Mouse (Mus musculus): ENCODE data around the gene AA467197. TPM values are rescaled to one million over a fixed set of nuclear protein-coding genes. Genes with fewer than 3 reads are reported as not detected.

AA467197 gene
- polyA plus RNA-seq, 1 experiment from 2014 or later, result 201 TPM

DNA sequence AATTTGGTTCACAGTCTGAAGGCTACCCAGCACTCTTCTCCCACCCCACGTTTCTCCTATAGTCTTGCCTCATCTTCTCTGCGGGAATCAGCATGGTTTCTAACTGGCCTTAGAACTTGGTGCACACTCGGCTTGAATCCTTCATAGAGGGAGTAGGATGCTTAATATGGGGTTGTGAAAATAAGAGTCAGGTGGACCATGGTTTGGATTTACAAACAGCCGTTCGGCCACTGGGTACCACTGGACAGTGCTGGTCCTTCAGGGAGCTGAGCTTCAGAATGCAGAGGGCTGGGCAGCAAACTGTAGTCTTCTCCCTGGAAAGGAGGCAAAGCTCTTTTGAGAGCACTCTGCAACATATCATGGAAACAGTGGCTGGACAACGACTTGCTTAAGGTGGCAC lies 19.0 kb upstream of the AA467197 start:
- Histone ChIP-seq H3K27ac (replicated peaks) (no peak overlapping the region), H3K4me3 (ENCODE audit: low read depth, low read length) (no peak overlapping the region), H3K9ac (ENCODE audit: low read length) (no peak overlapping the region), H3K4me1 (replicated peaks; ENCODE audit: control insufficient read depth, insufficient read depth) (no peaks in the 10 kb centered on the region), H3K9me3 (ENCODE audit: control insufficient read depth, low read length) (no peaks in the 10 kb centered on the region), H3K27me3 (ENCODE audit: control insufficient read depth, insufficient read depth, low read length) (no peaks in the 10 kb centered on the region), H3K4me2 (replicated peaks; ENCODE audit: low read depth) (no peak overlapping the region), H3K36me3 (ENCODE audit: control insufficient read depth, insufficient read depth, low read length) (no peaks in the 10 kb centered on the region)
- ATAC-seq (ENCODE audit: low FRiP score, low TSS enrichment), result no peak
- no peak for DNase-seq (ENCODE audit: low spot score)
- 81% methylated on average over 6 of the region's 6 CpGs for WGBS
- TF ChIP-seq EP300 (optimal IDR thresholded peaks at IDR 0.05), result no peak
- no peak for TF ChIP-seq CTCF (IDR thresholded peaks at IDR 0.05; ENCODE audit: low read depth)

DNA sequence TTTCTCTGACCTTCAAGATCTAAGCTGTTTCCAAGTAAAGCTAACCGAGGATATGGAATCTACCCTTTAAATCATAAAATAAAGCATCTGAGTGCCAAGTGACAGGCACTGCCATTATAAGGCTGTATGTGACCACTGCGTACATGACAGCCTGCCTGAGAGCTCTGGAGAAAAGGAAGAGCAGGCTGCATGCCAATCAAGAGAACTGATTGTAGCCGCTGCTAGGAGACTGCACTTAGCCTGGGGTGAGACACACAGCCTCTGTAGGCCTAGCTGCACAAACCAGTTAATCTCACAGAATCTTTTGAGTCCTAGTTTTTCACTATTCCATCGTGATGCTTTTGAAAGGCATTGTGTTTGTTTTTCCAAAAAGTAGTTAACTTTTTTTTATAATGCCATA lies 18.1 kb upstream of the AA467197 start:
- H3K9me3 ChIP-seq (ENCODE audit: control insufficient read depth, low read length), result no peaks in the 10 kb centered on the region
- H3K36me3 ChIP-seq (ENCODE audit: control insufficient read depth, insufficient read depth, low read length), result no peaks in the 10 kb centered on the region
- DNase-seq (ENCODE audit: low spot score) (no peak), ATAC-seq (ENCODE audit: low FRiP score, low TSS enrichment) (no peak)
- H3K4me3 ChIP-seq (ENCODE audit: low read depth, low read length), result no peak overlapping the region
- H3K4me1 ChIP-seq (replicated peaks; ENCODE audit: control insufficient read depth, insufficient read depth), result no peaks in the 10 kb centered on the region
- H3K9ac ChIP-seq (ENCODE audit: low read length), result no peak overlapping the region
- H3K27ac ChIP-seq (replicated peaks), result no peak overlapping the region
- no peak for TF ChIP-seq EP300 (optimal IDR thresholded peaks at IDR 0.05)
- no peak for TF ChIP-seq CTCF (IDR thresholded peaks at IDR 0.05; ENCODE audit: low read depth)
- WGBS, result 69% methylated on average over 4 of the region's 4 CpGs
- no peak overlapping the region for H3K4me2 ChIP-seq (replicated peaks; ENCODE audit: low read depth)
- H3K27me3 ChIP-seq (ENCODE audit: control insufficient read depth, insufficient read depth, low read length), result no peaks in the 10 kb centered on the region

DNA sequence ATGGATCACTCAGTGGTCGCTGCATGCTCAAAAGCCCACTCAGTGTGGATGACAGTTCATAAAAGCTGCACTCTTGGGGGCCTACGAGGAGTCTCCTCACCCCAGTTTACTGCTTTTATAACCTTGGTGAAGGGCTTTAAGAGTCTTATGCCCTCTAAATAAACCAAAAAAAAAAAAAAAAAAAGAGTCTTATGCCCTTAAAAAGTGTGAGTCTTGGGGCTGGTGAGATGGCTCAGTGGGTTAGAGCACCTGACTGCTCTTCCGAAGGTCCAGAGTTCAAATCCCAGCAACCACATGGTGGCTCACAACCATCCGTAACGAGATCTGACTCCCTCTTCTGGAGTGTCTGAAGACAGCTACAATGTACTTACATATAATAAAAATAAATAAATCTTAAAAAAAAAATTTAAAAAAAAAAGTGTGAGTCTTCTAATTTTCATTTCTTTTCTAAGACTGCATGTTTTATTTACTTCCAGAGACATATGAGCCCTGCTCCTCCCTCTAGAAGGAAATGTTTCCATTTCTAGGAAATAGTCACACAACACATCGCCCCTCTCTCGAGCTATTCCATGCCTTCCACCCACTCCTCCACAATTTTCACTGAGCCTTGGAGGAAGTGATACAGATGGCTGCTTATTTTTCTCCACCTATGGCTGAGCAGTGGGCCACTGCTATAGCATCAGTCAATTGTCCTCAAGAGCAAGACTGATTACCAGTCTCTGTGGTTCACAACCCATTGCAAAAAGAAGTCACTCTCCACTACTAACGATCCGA lies 15.3 kb upstream of the AA467197 start:
- DNase-seq (ENCODE audit: low spot score), result no peak

DNA sequence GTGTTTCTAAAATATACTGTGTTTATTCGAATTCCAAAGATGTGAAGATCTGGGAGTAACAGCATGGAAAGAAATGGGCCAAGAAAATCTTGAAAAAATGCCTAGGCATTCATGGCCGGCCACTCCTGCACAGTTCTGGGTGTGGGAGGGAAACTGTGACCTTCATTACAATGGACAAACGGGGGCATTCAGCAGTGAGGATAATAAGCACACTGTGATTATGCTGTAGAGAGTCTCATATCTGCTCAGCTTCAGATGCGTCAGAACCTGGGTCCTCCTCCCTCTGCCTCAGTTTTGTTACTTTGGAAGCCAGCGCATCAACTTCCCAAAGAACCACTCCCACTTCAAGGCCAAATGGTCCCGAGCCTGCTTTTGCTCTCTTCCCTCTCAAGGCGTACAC lies 10.9 kb upstream of the AA467197 start:
- no peak for ATAC-seq (ENCODE audit: low FRiP score, low TSS enrichment)
- Histone ChIP-seq H3K36me3 (ENCODE audit: control insufficient read depth, insufficient read depth, low read length) (no peaks in the 10 kb centered on the region), H3K4me1 (replicated peaks; ENCODE audit: control insufficient read depth, insufficient read depth) (no peaks in the 10 kb centered on the region), H3K9me3 (ENCODE audit: control insufficient read depth, low read length) (no peaks in the 10 kb centered on the region), H3K4me3 (ENCODE audit: low read depth, low read length) (no peak overlapping the region), H3K4me2 (replicated peaks; ENCODE audit: low read depth) (no peak overlapping the region), H3K27me3 (ENCODE audit: control insufficient read depth, insufficient read depth, low read length) (no peaks in the 10 kb centered on the region), H3K9ac (ENCODE audit: low read length) (no peak overlapping the region), H3K27ac (replicated peaks) (no peak overlapping the region)
- TF ChIP-seq CTCF (IDR thresholded peaks at IDR 0.05; ENCODE audit: low read depth) (no peak), EP300 (optimal IDR thresholded peaks at IDR 0.05) (no peak)
- 45% methylated on average over 7 of the region's 7 CpGs for WGBS
- no peak for DNase-seq (ENCODE audit: low spot score)

More for the DNA sequence above, 15.3 kb upstream of the AA467197 start:
- H3K27ac ChIP-seq (replicated peaks), result no peak overlapping the region
- ATAC-seq (ENCODE audit: low FRiP score, low TSS enrichment), result no peak
- no peaks in the 10 kb centered on the region for H3K9me3 ChIP-seq (ENCODE audit: control insufficient read depth, low read length)
- no peak overlapping the region for H3K9ac ChIP-seq (ENCODE audit: low read length)
- TF ChIP-seq CTCF (IDR thresholded peaks at IDR 0.05; ENCODE audit: low read depth), result no peak
- no peaks in the 10 kb centered on the region for H3K4me1 ChIP-seq (replicated peaks; ENCODE audit: control insufficient read depth, insufficient read depth)
- no peak overlapping the region for H3K4me3 ChIP-seq (ENCODE audit: low read depth, low read length)
- 83% methylated on average over 7 of the region's 9 CpGs for WGBS
- no peaks in the 10 kb centered on the region for H3K36me3 ChIP-seq (ENCODE audit: control insufficient read depth, insufficient read depth, low read length)
- no peak overlapping the region for H3K4me2 ChIP-seq (replicated peaks; ENCODE audit: low read depth)
- H3K27me3 ChIP-seq (ENCODE audit: control insufficient read depth, insufficient read depth, low read length), result no peaks in the 10 kb centered on the region

DNA sequence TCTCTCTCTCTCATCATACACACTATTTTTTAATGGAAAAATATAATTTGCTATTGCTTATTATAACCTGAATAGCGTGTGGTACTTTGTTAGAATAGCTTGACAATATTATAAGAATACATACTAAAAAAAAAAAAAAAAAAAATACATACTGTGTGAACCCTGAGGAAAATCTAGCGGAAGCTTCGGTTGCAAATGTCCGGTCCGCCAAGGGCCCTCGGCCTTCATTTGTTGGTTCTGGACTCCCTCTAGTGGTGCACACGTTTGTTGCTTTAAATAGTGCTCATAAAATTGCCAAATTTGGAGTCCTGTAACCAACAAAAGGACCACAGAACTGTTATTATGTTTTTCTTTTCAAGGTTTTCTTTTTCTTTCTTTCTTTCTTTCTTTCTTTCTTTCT lies 7.8 kb upstream of the AA467197 start:
- ATAC-seq (ENCODE audit: low FRiP score, low TSS enrichment) (no peak), DNase-seq (ENCODE audit: low spot score) (peak; percentile 78)
- Histone ChIP-seq H3K27me3 (ENCODE audit: control insufficient read depth, insufficient read depth, low read length) (no peaks in the 10 kb centered on the region), H3K4me1 (replicated peaks; ENCODE audit: control insufficient read depth, insufficient read depth) (no peaks in the 10 kb centered on the region), H3K4me2 (replicated peaks; ENCODE audit: low read depth) (no peak overlapping the region), H3K27ac (replicated peaks) (no peak overlapping the region), H3K9ac (ENCODE audit: low read length) (no peak overlapping the region), H3K36me3 (ENCODE audit: control insufficient read depth, insufficient read depth, low read length) (peaks cover 4% of the 10 kb centered on the region; the same call in 1 of the 2 replicates), H3K4me3 (ENCODE audit: low read depth, low read length) (no peak overlapping the region), H3K9me3 (ENCODE audit: control insufficient read depth, low read length) (no peaks in the 10 kb centered on the region)
- WGBS, result under 1% methylated on average over 7 of the region's 7 CpGs
- peak; percentile 92 for TF ChIP-seq CTCF (IDR thresholded peaks at IDR 0.05; ENCODE audit: low read depth)
- no peak for TF ChIP-seq EP300 (optimal IDR thresholded peaks at IDR 0.05)

DNA sequence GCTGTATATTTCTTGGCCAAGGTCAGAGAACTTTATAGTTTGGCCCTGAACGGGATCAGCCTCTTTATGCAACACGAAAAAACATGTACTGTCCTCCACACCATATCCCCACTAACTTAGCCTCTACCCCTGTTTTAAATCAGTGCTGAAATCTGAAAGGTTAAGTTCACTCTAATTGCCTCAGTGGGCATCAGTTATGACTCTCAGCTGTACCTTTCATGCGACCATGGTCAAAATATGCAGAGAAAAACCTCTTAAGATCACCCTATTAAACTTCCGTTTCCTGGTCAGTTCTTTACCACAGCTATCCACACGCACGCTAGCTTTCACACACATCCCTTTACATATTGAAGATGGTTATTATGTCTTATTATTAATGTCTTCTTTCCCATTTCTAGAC lies 6.9 kb upstream of the AA467197 start:
- Histone ChIP-seq H3K27me3 (ENCODE audit: control insufficient read depth, insufficient read depth, low read length) (no peaks in the 10 kb centered on the region), H3K9me3 (ENCODE audit: control insufficient read depth, low read length) (no peaks in the 10 kb centered on the region), H3K4me3 (ENCODE audit: low read depth, low read length) (peak overlapping the region; percentile 90; the same call in 1 of the 2 replicates), H3K4me1 (replicated peaks; ENCODE audit: control insufficient read depth, insufficient read depth) (no peaks in the 10 kb centered on the region), H3K27ac (replicated peaks) (no peak overlapping the region), H3K4me2 (replicated peaks; ENCODE audit: low read depth) (peak overlapping the region; percentile 100), H3K9ac (ENCODE audit: low read length) (no peak overlapping the region), H3K36me3 (ENCODE audit: control insufficient read depth, insufficient read depth, low read length) (peaks cover 6% of the 10 kb centered on the region; the same call in 1 of the 2 replicates)
- no peak for DNase-seq (ENCODE audit: low spot score)
- TF ChIP-seq CTCF (IDR thresholded peaks at IDR 0.05; ENCODE audit: low read depth) (no peak), EP300 (optimal IDR thresholded peaks at IDR 0.05) (no peak)
- 50% methylated on average over 6 of the region's 6 CpGs for WGBS
- ATAC-seq (ENCODE audit: low FRiP score, low TSS enrichment), result no peak
